Mouse (Mus musculus): ENCODE data around the gene Serpina3a. TPM values are rescaled to one million over a fixed set of nuclear protein-coding genes. Genes with fewer than 3 reads are reported as not detected.

Gene Serpina3a
- polyA plus RNA-seq, 1 experiment from 2014 or later, result not detected

GRCm38 (mm10) chr12:104100768-104101167 is 11.8 kb upstream of the Serpina3a start, which contains the start of gene Serpina5:
TSS of gene Serpina5 (plus strand) at chr12:104101113.
- ATAC-seq (ENCODE audit: low read depth), result no peak
- Histone ChIP-seq H3K9ac (ENCODE audit: low read length) (no peak within 1 kb of the TSS), H3K4me2 (ENCODE audit: low read depth, low read length) (no peak within 1 kb of the TSS), H3K4me1 (replicated peaks; ENCODE audit: control insufficient read depth, insufficient read depth, low read length) (no peaks in the 10 kb centered on the region), H3K4me3 (ENCODE audit: low read length) (no peak within 1 kb of the TSS), H3K36me3 (ENCODE audit: control insufficient read depth, insufficient read depth, low read length) (no peaks in the 10 kb centered on the region), H3K9me3 (ENCODE audit: control insufficient read depth, low read length) (no peaks in the 10 kb centered on the region), H3K27ac (ENCODE audit: low read length) (no peak within 1 kb of the TSS), H3K27me3 (ENCODE audit: control insufficient read depth, insufficient read depth, low read depth, low read length) (no peaks in the 10 kb centered on the region)
- whole genome bisulfite sequencing, result 74% methylated on average over 6 of the region's 6 CpGs

GRCm38 (mm10) chr12:104105847-104106246 is 6.7 kb upstream of the Serpina3a start:
- Histone ChIP-seq H3K27ac (ENCODE audit: low read length) (no peak overlapping the region), H3K9me3 (ENCODE audit: control insufficient read depth, low read length) (no peaks in the 10 kb centered on the region), H3K9ac (ENCODE audit: low read length) (no peak overlapping the region), H3K4me1 (replicated peaks; ENCODE audit: control insufficient read depth, insufficient read depth, low read length) (no peaks in the 10 kb centered on the region), H3K36me3 (ENCODE audit: control insufficient read depth, insufficient read depth, low read length) (no peaks in the 10 kb centered on the region), H3K4me2 (ENCODE audit: low read depth, low read length) (no peak overlapping the region), H3K4me3 (ENCODE audit: low read length) (no peak overlapping the region), H3K27me3 (ENCODE audit: control insufficient read depth, insufficient read depth, low read depth, low read length) (no peaks in the 10 kb centered on the region)
- no peak for ATAC-seq (ENCODE audit: low read depth)

- no peaks in the 10 kb centered on the region for H3K36me3 ChIP-seq (ENCODE audit: control insufficient read depth, insufficient read depth, low read length)
- no peak overlapping the region for H3K4me2 ChIP-seq (ENCODE audit: low read depth, low read length)
- H3K27ac ChIP-seq (ENCODE audit: low read length), result no peak overlapping the region
- H3K9ac ChIP-seq (ENCODE audit: low read length), result no peak overlapping the region
- no peak for ATAC-seq (ENCODE audit: low read depth)
- H3K9me3 ChIP-seq (ENCODE audit: control insufficient read depth, low read length), result no peaks in the 10 kb centered on the region
- no peaks in the 10 kb centered on the region for H3K27me3 ChIP-seq (ENCODE audit: control insufficient read depth, insufficient read depth, low read depth, low read length)
- no peak overlapping the region for H3K4me3 ChIP-seq (ENCODE audit: low read length)
- H3K4me1 ChIP-seq (replicated peaks; ENCODE audit: control insufficient read depth, insufficient read depth, low read length), result no peaks in the 10 kb centered on the region
These were observed 5.6 kb upstream of the Serpina3a start for GRCm38 (mm10) chr12:104106919-104107318.

- no peak overlapping the region for H3K9ac ChIP-seq (ENCODE audit: low read length)
- 68% methylated on average over 2 of the region's 2 CpGs for WGBS
- no peak for ATAC-seq (ENCODE audit: low read depth)
- no peaks in the 10 kb centered on the region for H3K9me3 ChIP-seq (ENCODE audit: control insufficient read depth, low read length)
- no peak overlapping the region for H3K4me3 ChIP-seq (ENCODE audit: low read length)
- no peaks in the 10 kb centered on the region for H3K27me3 ChIP-seq (ENCODE audit: control insufficient read depth, insufficient read depth, low read depth, low read length)
- no peak overlapping the region for H3K4me2 ChIP-seq (ENCODE audit: low read depth, low read length)
- no peaks in the 10 kb centered on the region for H3K4me1 ChIP-seq (replicated peaks; ENCODE audit: control insufficient read depth, insufficient read depth, low read length)
- no peak overlapping the region for H3K27ac ChIP-seq (ENCODE audit: low read length)
- no peaks in the 10 kb centered on the region for H3K36me3 ChIP-seq (ENCODE audit: control insufficient read depth, insufficient read depth, low read length)
These were observed 4.0 kb upstream of the Serpina3a start for GRCm38 (mm10) chr12:104108507-104108906.

- H3K27me3 ChIP-seq (ENCODE audit: control insufficient read depth, insufficient read depth, low read depth, low read length), result no peaks in the 10 kb centered on the region
- no peaks in the 10 kb centered on the region for H3K9me3 ChIP-seq (ENCODE audit: control insufficient read depth, low read length)
- no peaks in the 10 kb centered on the region for H3K36me3 ChIP-seq (ENCODE audit: control insufficient read depth, insufficient read depth, low read length)
- no peak for ATAC-seq (ENCODE audit: low read depth)
- no peak overlapping the region for H3K4me3 ChIP-seq (ENCODE audit: low read length)
- no peak overlapping the region for H3K27ac ChIP-seq (ENCODE audit: low read length)
- H3K4me1 ChIP-seq (replicated peaks; ENCODE audit: control insufficient read depth, insufficient read depth, low read length), result no peaks in the 10 kb centered on the region
- no peak overlapping the region for H3K9ac ChIP-seq (ENCODE audit: low read length)
- WGBS, result 32% methylated on average over 3 of the region's 3 CpGs
- no peak overlapping the region for H3K4me2 ChIP-seq (ENCODE audit: low read depth, low read length)
These were observed 2.5 kb downstream of the Serpina3a start for GRCm38 (mm10) chr12:104114921-104115579.

DNA sequence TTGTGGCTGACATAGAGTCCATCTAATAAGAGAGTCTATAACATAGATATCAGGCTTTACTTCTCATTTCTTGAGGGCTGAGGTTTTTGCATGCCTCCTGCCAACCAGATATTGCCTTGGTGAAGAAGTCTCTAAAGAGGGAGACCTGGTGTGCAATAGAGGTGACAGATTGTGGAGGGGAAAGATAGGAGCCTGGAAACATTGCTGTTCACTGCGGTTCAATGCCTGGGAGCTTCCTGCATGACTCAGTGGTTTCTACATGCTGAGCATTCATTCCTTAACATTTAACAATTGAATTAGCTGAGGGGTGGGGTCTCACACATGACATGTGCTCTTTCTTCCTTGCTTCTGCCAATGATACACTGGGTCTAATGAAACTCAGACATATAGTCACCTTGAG is 10.6 kb downstream of the Serpina3a start:
- Histone ChIP-seq H3K4me2 (ENCODE audit: low read depth, low read length) (no peak overlapping the region), H3K9ac (ENCODE audit: low read length) (no peak overlapping the region), H3K36me3 (ENCODE audit: control insufficient read depth, insufficient read depth, low read length) (no peaks in the 10 kb centered on the region), H3K27ac (ENCODE audit: low read length) (no peak overlapping the region), H3K27me3 (ENCODE audit: control insufficient read depth, insufficient read depth, low read depth, low read length) (no peaks in the 10 kb centered on the region), H3K9me3 (ENCODE audit: control insufficient read depth, low read length) (no peaks in the 10 kb centered on the region), H3K4me3 (ENCODE audit: low read length) (no peak overlapping the region), H3K4me1 (replicated peaks; ENCODE audit: control insufficient read depth, insufficient read depth, low read length) (no peaks in the 10 kb centered on the region)
- 75% methylated on average over 1 of the region's 1 CpGs for WGBS
- no peak for ATAC-seq (ENCODE audit: low read depth)

DNA sequence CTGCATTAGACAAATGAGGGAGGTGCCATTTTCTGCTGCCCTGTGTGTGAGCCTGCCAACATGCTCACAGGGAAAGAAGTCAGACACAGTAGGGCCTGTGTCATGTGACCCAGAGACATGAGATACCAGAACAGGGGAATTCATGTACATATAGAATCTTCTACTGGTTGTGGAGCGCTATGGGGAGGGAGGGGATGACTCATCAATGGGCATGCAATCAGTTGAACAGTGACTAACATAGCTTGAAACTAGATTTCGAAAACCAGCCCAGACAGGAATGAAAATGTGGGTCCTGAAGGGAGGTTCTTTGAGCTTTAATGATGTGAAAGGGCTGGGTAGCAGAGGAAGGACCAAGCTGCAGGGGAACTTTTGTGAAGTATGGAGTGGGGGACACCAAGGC is 11.5 kb downstream of the Serpina3a start:
- Histone ChIP-seq H3K4me2 (ENCODE audit: low read depth, low read length) (no peak overlapping the region), H3K4me1 (replicated peaks; ENCODE audit: control insufficient read depth, insufficient read depth, low read length) (no peaks in the 10 kb centered on the region), H3K27ac (ENCODE audit: low read length) (no peak overlapping the region), H3K36me3 (ENCODE audit: control insufficient read depth, insufficient read depth, low read length) (no peaks in the 10 kb centered on the region), H3K27me3 (ENCODE audit: control insufficient read depth, insufficient read depth, low read depth, low read length) (no peaks in the 10 kb centered on the region), H3K9ac (ENCODE audit: low read length) (no peak overlapping the region), H3K4me3 (ENCODE audit: low read length) (no peak overlapping the region), H3K9me3 (ENCODE audit: control insufficient read depth, low read length) (no peaks in the 10 kb centered on the region)
- WGBS, result 71% methylated on average over 2 of the region's 2 CpGs
- no peak for ATAC-seq (ENCODE audit: low read depth)

- Histone ChIP-seq H3K9ac (ENCODE audit: low read length) (no peak overlapping the region), H3K36me3 (ENCODE audit: control insufficient read depth, insufficient read depth, low read length) (no peaks in the 10 kb centered on the region), H3K4me2 (ENCODE audit: low read depth, low read length) (no peak overlapping the region), H3K27me3 (ENCODE audit: control insufficient read depth, insufficient read depth, low read depth, low read length) (no peaks in the 10 kb centered on the region), H3K27ac (ENCODE audit: low read length) (no peak overlapping the region), H3K4me3 (ENCODE audit: low read length) (no peak overlapping the region), H3K9me3 (ENCODE audit: control insufficient read depth, low read length) (no peaks in the 10 kb centered on the region), H3K4me1 (replicated peaks; ENCODE audit: control insufficient read depth, insufficient read depth, low read length) (no peaks in the 10 kb centered on the region)
- ATAC-seq (ENCODE audit: low read depth), result no peak
- WGBS, result 68% methylated on average over 5 of the region's 5 CpGs
These were observed 12.6 kb downstream of the Serpina3a start for GRCm38 (mm10) chr12:104125021-104125560.

GRCm38 (mm10) chr12:104127696-104128095 is 15.2 kb downstream of the Serpina3a start, which contains the start of gene Serpina3b:
TSS of gene Serpina3b (plus strand) at chr12:104127996.
- Histone ChIP-seq H3K27ac (ENCODE audit: low read length) (no peak within 1 kb of the TSS), H3K4me2 (ENCODE audit: low read depth, low read length) (no peak within 1 kb of the TSS), H3K9me3 (ENCODE audit: control insufficient read depth, low read length) (no peaks in the 10 kb centered on the region), H3K27me3 (ENCODE audit: control insufficient read depth, insufficient read depth, low read depth, low read length) (no peaks in the 10 kb centered on the region), H3K4me1 (replicated peaks; ENCODE audit: control insufficient read depth, insufficient read depth, low read length) (no peaks in the 10 kb centered on the region), H3K9ac (ENCODE audit: low read length) (no peak within 1 kb of the TSS), H3K4me3 (ENCODE audit: low read length) (no peak within 1 kb of the TSS), H3K36me3 (ENCODE audit: control insufficient read depth, insufficient read depth, low read length) (no peaks in the 10 kb centered on the region)
- no peak for ATAC-seq (ENCODE audit: low read depth)
- 76% methylated on average over 5 of the region's 5 CpGs for WGBS
